Mouse (Mus musculus) myocyte (in vitro differentiated cells): ENCODE data around the gene Arhgef3. TPM values are rescaled to one million over a fixed set of nuclear protein-coding genes. Genes with fewer than 3 reads are reported as not detected.

Experiments
- H3K27me3 ChIP-seq: one replicate; pipeline ENCODE4 v1.6.1; 2011; ENCODE audit not compliant: control insufficient read depth, insufficient read depth, insufficient read length
- H3K36me3 ChIP-seq: one replicate; pipeline ENCODE4 v1.6.1; 2011; ENCODE audit not compliant: control insufficient read depth, insufficient read depth
- H3K4me2 ChIP-seq: one replicate; pipeline ENCODE4 v1.6.1; 2011; ENCODE audit warnings: low read depth, control low read depth
- H3K4me3 ChIP-seq: one replicate; pipeline ENCODE4 v1.5.1; 2011; ENCODE audit warnings: mild to moderate bottlenecking, control low read depth, moderate library complexity
- H3K79me2 ChIP-seq: one replicate; pipeline ENCODE4 v1.6.1; 2011; ENCODE audit not compliant: control insufficient read depth, insufficient read depth
- H3ac ChIP-seq: one replicate; pipeline ENCODE4 v1.6.1; 2011; ENCODE audit not compliant: control insufficient read depth, insufficient read length
- CEBPB ChIP-seq: IDR thresholded peaks from 2 replicates; pipeline ENCODE4 v1.6.1; 2011; ENCODE audit warnings: mild to moderate bottlenecking, moderate library complexity; ENCODE audit not compliant: poor library complexity, insufficient read depth, severe bottlenecking
- E2F4 ChIP-seq: IDR thresholded peaks from one replicate; pipeline ENCODE4 v1.6.1; 2011; ENCODE audit warnings: mild to moderate bottlenecking, control low read depth, moderate library complexity; ENCODE audit not compliant: insufficient read depth
- MAX ChIP-seq: IDR thresholded peaks from one replicate; pipeline ENCODE4 v1.6.1; 2011; ENCODE audit warnings: low read depth, mild to moderate bottlenecking, control low read depth
- MYOD1 ChIP-seq, 3 experiments: IDR thresholded peaks; one replicate each; pipeline ENCODE4 v1.6.1; 2011; ENCODE audit warnings: control low read depth in 2 of 3, low read depth in 2 of 3, mild to moderate bottlenecking in 2 of 3, moderate library complexity in 1 of 3; ENCODE audit not compliant: insufficient read length in 2 of 3, control insufficient read depth in 1 of 3
- MYOG ChIP-seq, 3 experiments: IDR thresholded peaks; one replicate each; pipeline ENCODE4 v1.6.1; 2011; ENCODE audit warnings: control low read depth in 2 of 3, low read depth in 2 of 3, mild to moderate bottlenecking in 2 of 3; ENCODE audit not compliant: insufficient read length in 2 of 3, control insufficient read depth in 1 of 3, insufficient read depth in 1 of 3
- POLR2A ChIP-seq: IDR thresholded peaks from one replicate; pipeline ENCODE4 v1.6.1; 2011; ENCODE audit warnings: low read depth, mild to moderate bottlenecking, control low read depth, moderate library complexity; ENCODE audit not compliant: insufficient read length
- POLR2AphosphoS2 ChIP-seq: IDR thresholded peaks from one replicate; pipeline ENCODE4 v1.6.1; 2011; ENCODE audit warnings: low read depth, control low read depth; ENCODE audit not compliant: insufficient read length
- REST ChIP-seq: IDR thresholded peaks from one replicate; pipeline ENCODE4 v1.6.1; 2011; ENCODE audit warnings: mild to moderate bottlenecking, control low read depth, moderate library complexity; ENCODE audit not compliant: insufficient read depth, insufficient read length
- SRF ChIP-seq: IDR thresholded peaks from one replicate; pipeline ENCODE4 v1.6.1; 2011; ENCODE audit warnings: low read depth; ENCODE audit not compliant: control insufficient read depth, insufficient read length
- TCF12 ChIP-seq: IDR thresholded peaks from one replicate; pipeline ENCODE4 v1.6.1; 2011; ENCODE audit warnings: mild to moderate bottlenecking, control low read depth; ENCODE audit not compliant: poor library complexity, insufficient read depth, severe bottlenecking
- TCF3 ChIP-seq: IDR thresholded peaks from one replicate; pipeline ENCODE4 v1.6.1; 2011; ENCODE audit warnings: low read depth, control low read depth; ENCODE audit not compliant: insufficient read length
- USF1 ChIP-seq: IDR thresholded peaks from one replicate; pipeline ENCODE4 v1.6.1; 2011; ENCODE audit warnings: low read depth, mild to moderate bottlenecking, control low read depth, moderate library complexity
- polyA plus RNA-seq: library from polyadenylated mRNA; unstranded; fragments of >200 nt; fragmentation: generic; extraction: Trizol; gene quantifications from one replicate; pipeline ENCODE4 v1.2.1, GENCODE M21; 2012; ENCODE audit warnings: missing spikeins

The Arhgef3 gene
- polyA plus RNA-seq, 1 experiment: 6.6 TPM

DNA sequence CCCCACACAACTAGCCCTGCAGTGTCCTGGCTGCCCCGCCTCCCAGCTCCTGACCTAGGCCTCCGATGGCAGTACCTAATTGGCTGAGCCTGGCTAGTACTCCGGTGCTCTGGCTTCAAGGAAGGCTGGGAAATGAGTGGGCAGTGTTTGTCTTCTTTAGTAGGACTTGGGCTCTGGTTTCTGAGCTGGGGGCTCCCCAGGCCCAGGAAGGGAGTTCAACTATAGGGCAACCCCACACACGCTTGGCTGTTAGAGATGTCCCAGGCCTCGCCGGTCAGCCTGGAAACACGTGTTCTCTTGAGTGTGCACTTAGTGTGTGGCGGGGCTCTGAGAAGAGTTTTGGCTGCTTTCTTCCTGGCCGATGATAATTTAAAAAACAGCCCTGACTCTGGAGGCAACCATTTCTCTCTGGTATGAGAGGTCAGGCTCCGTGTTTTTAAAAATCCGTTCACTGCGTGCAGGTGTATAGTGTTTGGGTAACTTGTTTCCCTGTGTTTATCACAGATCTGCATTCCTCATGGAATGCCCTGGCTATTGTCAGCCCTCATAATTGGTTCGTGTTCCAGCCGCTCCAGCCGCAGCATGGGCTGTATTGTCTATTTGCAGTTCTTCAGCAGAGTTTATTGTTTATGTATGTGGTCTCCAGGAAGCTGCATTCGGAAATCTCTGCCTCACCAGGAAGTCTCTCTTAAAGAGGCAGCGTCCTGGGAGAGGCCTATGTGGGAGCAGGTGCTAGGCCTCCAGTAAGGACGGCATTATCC lies 115.7 kb downstream of the Arhgef3 start:
- Histone ChIP-seq H3K4me3 (no peak overlapping the region), H3K36me3 (no peaks in the 10 kb centered on the region), H3K79me2 (no peaks in the 10 kb centered on the region), H3K4me2 (no peak overlapping the region), H3K27me3 (no peaks in the 10 kb centered on the region), H3ac (no peak overlapping the region)
- TF ChIP-seq POLR2A (no peak), MYOG (IDR thresholded peaks at IDR 0.05; ENCODE audit: control insufficient read depth in 1 of 3, insufficient read depth in 1 of 3, insufficient read length in 2 of 3, low read depth in 2 of 3) (no peak), USF1 (no peak), TCF3 (no peak), POLR2AphosphoS2 (no peak), SRF (no peak), MYOD1 (IDR thresholded peaks at IDR 0.05; ENCODE audit: control insufficient read depth in 1 of 3, insufficient read length in 2 of 3, low read depth in 2 of 3) (no peak), CEBPB (no peak), REST (no peak), MAX (no peak), E2F4 (no peak), TCF12 (no peak)

- Histone ChIP-seq H3K79me2 (no peaks in the 10 kb centered on the region), H3ac (no peak overlapping the region), H3K36me3 (no peaks in the 10 kb centered on the region), H3K27me3 (no peaks in the 10 kb centered on the region), H3K4me3 (no peak overlapping the region), H3K4me2 (no peak overlapping the region)
- TF ChIP-seq MYOD1 (IDR thresholded peaks at IDR 0.05; ENCODE audit: control insufficient read depth in 1 of 3, insufficient read length in 2 of 3, low read depth in 2 of 3) (no peak), TCF3 (no peak), POLR2AphosphoS2 (no peak), CEBPB (no peak), TCF12 (no peak), POLR2A (no peak), USF1 (no peak)
Measured at GRCm38 (mm10) chr14:27231506-27231905, 116.8 kb downstream of the Arhgef3 start.

DNA sequence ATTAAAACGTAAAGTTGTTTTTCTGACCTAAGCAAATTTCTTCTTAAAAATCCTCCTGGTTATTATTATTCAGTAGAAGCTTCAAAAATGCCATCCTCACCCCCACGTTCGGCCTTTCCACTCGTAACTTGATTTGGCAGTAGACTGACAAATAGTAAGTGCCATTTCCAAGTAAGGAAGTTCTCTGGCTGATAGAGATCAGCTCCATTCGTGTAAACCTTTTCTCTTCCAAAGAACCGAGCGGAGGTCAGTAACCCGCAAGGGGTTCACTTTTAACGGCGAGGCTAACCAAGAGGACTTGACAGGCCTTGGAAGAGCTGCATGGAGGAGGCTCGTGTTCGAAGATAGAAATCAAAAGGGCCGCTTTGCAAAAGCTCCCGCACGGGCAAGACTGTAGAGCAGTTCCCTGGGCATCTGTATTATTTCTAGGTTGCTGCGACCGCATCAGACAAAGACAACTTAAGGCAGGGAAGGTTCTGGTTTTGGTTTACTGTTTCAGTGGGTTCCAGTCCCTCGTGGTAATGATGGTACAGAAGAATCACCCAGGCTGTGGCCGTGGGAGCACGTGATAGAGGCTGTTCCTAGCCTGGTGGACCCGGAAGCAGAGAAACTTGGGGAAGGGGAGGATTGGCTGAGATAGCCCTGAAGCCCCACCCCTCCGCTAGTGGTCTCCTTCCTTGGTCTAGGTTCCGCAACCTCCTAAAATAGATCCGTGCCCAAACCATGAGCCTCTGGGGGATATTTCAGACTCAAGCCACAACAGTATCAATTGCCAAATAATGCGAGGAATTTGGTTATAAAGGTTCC lies 117.5 kb downstream of the Arhgef3 start:
- H3K27me3 ChIP-seq: no peaks in the 10 kb centered on the region
- no peaks in the 10 kb centered on the region for H3K79me2 ChIP-seq
- TF ChIP-seq USF1: no peak
- TF ChIP-seq REST: no peak
- no peak for TF ChIP-seq MYOG (IDR thresholded peaks at IDR 0.05; ENCODE audit: control insufficient read depth in 1 of 3, insufficient read depth in 1 of 3, insufficient read length in 2 of 3, low read depth in 2 of 3)
- no peak overlapping the region for H3K4me3 ChIP-seq
- no peaks in the 10 kb centered on the region for H3K36me3 ChIP-seq
- no peak overlapping the region for H3ac ChIP-seq
- no peak overlapping the region for H3K4me2 ChIP-seq

GRCm38 (mm10) chr14:27233056-27233455 lies 118.4 kb downstream of the Arhgef3 start:
- Histone ChIP-seq H3ac (no peak overlapping the region), H3K4me2 (no peak overlapping the region), H3K36me3 (no peaks in the 10 kb centered on the region), H3K27me3 (no peaks in the 10 kb centered on the region), H3K4me3 (no peak overlapping the region), H3K79me2 (no peaks in the 10 kb centered on the region)
- TF ChIP-seq E2F4: no peak
- TF ChIP-seq TCF12: no peak
- no peak for TF ChIP-seq MAX
- no peak for TF ChIP-seq SRF
- no peak for TF ChIP-seq POLR2AphosphoS2
- no peak for TF ChIP-seq MYOG (IDR thresholded peaks at IDR 0.05; ENCODE audit: control insufficient read depth in 1 of 3, insufficient read depth in 1 of 3, insufficient read length in 2 of 3, low read depth in 2 of 3)
- TF ChIP-seq REST: no peak
- no peak for TF ChIP-seq POLR2A
- TF ChIP-seq MYOD1 (IDR thresholded peaks at IDR 0.05; ENCODE audit: control insufficient read depth in 1 of 3, insufficient read length in 2 of 3, low read depth in 2 of 3): no peak
- TF ChIP-seq TCF3: no peak
- TF ChIP-seq CEBPB: no peak
- no peak for TF ChIP-seq USF1

GRCm38 (mm10) chr14:27233656-27234055 lies 119.0 kb downstream of the Arhgef3 start:
- H3K27me3 ChIP-seq: no peaks in the 10 kb centered on the region
- H3K36me3 ChIP-seq: no peaks in the 10 kb centered on the region
- no peak overlapping the region for H3K4me2 ChIP-seq
- TF ChIP-seq MAX (no peak), REST (no peak), TCF12 (no peak), MYOD1 (IDR thresholded peaks at IDR 0.05; ENCODE audit: control insufficient read depth in 1 of 3, insufficient read length in 2 of 3, low read depth in 2 of 3) (no peak), SRF (no peak), USF1 (no peak), MYOG (IDR thresholded peaks at IDR 0.05; ENCODE audit: control insufficient read depth in 1 of 3, insufficient read depth in 1 of 3, insufficient read length in 2 of 3, low read depth in 2 of 3) (no peak), POLR2A (no peak), TCF3 (no peak), POLR2AphosphoS2 (no peak), E2F4 (no peak), CEBPB (no peak)
- H3K79me2 ChIP-seq: no peaks in the 10 kb centered on the region
- H3ac ChIP-seq: no peak overlapping the region
- no peak overlapping the region for H3K4me3 ChIP-seq
